Mouse (Mus musculus) layer of hippocampus, adult 9-10 months (tissue): ENCODE measurements around the gene Rnf6.
"Not testable (repeated sequence)": the region's sequence is repeated elsewhere in the genome, so short reads cannot be mapped to it uniquely, and the experiment has no call there.

ENCODE experiments used
- DNase-seq: peaks from one replicate; pipeline ENCODE4 v3.0.0; 2022; ENCODE audit warnings: low spot score

Gene Rnf6

DNA sequence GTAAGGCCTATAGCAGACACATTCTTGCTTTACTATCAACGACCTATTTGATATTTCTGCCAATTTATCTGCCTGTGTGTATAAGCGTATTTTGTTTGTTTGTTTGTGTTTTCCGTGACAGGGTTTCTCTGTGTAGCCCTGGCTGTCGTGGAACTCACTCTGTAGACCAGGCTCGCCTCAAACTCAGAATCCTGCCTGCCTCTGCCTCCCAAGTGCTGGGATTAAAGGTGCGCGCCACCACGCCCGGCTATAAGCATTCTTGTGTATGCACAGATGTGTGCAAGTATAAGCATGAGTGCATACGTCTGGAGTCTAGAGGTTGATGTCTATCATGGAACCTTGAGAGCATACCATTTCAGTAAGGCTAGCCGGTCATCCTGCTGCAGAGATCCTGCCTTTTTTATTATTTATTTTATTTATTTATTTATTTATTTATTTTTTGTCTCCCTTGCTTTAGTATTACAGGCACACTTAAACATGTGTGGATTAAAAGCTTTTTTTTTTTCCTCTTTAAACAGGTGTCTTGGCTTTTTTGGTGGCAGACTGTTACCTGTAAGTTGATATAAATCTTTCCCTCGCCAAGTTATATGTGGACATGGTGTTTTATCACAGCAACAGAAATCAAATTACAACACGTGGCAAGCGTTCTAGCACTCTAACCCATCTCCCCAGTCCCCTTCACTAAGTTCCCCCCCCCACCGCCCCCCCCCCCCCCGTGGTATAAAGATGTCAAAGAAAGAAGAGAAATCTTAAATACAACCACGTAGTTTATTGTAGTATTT, 8.7 kb upstream of the Rnf6 start:
- DNase-seq, result no peak

DNA sequence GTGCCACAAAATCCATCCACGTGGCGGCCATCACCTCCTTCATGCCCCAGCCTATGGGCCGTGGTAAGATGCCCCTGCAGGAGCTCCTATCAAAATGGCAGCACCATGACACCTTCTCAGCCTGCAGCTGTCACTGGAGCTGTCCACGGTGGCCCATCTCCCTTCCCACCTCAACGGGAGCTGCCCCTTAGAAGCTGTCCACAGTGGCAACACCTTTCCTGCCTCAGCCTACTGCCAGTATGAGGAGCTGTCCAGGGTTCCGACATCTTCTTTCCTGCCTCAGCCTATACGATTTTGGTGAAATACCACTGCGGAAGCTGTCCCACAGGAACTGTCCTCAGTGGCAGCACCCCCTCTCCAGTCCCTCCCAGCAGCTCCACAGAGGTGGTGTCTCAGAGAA, 6.1 kb upstream of the Rnf6 start:
- no peak for DNase-seq

DNA sequence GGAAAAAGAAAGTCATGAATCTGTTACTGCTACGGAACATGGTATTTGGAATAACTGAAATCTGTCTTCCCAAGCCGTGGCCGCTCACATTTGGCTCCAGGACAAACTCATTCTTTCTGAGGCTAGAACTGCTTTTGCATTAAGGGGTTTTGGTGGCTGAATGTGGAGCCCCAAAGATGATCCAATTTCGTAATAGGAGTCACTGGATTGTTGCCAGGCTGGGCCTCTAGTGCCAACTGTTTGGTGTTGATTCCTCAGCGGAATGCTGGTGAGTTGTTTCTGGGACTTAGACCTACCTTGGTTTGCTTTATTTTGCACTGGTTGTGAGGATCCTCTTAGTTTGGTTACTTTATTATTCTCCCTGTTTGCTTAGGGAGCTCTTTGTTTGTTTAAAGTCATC, 2.4 kb upstream of the Rnf6 start:
- no peak for DNase-seq

DNA sequence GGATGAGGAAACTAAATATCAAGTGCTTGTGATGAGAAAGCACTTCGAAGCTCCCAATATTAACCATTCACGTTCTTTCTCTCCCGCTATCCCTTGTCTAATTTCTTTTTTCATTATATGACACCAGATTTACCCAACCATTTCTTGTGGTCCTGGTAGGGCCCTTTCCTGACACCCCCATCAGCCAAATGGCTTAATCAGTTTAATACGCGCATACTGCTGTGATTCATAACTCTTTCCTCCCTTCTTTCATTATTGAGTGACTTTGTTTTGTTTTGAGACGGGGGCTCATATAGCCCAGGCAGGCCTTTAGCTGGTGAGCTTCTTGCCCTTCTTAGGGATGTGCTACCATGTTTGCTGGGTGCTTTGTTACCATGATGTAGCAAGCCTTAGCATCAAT, 367 bp upstream of the Rnf6 start:
- no peak for DNase-seq

DNA sequence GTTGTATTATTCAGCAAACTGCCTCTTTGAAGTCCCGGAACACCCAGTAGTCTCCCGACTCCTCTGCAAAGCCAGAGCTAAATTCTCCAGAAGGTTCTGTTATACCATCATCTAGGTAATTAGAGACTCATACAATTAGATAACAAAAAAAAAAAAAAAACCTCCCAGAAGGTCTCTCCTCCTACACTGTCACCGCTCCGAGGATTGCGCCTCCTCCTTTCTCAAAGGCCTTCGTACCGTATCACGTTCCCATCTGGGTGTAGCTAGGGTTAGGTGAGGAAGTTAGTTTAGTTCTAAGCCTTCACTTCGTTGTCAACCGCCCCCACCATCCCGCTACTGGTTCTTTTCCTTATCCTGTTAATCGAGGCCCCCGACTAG, 865 bp downstream of the Rnf6 start:
- DNase-seq, result no peak

DNA sequence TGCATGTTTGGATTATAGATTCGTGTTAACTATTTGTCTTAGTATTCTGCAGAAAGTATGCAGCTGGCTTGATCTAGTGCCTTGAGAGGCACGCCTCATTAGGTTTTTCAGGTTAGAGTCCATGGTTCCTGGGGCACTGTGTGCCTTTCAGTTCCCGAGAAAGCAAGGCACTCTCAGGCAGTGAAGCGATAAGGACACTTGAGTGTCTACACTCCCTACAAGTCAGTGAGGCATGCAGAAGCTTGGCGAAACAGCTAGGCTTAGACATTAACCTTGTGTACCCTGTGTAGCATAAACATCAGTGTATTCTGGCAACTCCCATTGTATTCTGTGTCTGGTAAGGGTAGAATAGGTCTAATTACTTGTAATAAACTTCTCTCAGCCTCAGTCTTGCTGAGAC, 15.8 kb downstream of the Rnf6 start:
- DNase-seq, result no peak

DNA sequence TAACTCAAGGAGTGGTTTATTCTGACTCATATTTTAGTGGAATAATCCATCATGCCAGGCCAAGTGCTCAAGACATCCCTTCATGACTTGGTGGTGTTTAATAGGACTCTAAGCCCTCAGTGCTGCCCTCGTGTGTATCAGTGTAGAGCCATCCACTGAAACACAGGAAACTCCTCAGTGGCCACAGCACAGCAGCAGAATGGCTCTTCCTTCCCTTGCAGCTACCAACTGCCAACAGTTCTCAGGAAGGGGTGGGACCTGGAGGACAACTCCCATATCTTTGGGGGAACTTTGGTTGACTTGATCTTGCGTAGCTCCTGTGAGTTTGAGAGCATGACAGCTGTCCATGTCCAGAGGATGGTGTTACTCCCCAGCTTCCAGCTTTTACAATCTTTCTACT, 17.4 kb downstream of the Rnf6 start:
- DNase-seq, result no peak

DNA sequence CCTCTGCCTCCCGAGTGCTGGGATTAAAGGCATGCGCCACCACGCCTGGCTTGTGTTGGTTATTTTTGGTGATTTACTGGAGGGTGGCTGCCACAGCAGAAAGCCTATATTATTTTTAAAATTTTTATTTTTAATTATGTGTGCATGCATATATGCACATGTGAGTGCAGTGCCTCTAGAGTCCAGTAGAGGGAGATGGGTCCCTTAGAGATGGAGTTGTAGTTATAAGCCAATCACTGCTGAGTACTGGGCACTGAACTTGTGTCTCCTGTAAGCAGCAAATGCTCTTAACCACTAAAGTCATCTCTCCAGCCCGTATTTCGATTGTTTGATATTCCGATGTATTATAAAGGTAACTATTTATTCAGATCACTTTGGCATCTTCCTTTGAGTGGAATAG, 20.8 kb downstream of the Rnf6 start:
- no peak for DNase-seq

DNA sequence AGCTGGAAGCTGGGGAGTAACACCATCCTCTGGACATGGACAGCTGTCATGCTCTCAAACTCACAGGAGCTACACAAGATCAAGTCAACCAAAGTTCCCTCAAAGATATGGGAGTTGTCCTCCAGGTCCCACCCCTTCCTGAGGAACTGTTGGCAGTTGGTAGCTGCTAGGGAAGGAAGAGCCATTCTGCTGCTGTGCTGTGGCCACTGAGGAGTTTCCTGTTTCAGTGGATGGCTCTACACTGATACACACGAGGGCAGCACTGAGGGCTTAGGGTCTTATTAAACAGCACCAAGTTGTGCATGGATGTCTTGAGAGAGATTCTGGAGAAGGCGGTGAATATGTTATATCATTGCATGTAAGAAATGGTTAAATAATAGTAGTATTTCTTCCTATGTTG, 21.8 kb downstream of the Rnf6 start:
- no peak for DNase-seq

DNA sequence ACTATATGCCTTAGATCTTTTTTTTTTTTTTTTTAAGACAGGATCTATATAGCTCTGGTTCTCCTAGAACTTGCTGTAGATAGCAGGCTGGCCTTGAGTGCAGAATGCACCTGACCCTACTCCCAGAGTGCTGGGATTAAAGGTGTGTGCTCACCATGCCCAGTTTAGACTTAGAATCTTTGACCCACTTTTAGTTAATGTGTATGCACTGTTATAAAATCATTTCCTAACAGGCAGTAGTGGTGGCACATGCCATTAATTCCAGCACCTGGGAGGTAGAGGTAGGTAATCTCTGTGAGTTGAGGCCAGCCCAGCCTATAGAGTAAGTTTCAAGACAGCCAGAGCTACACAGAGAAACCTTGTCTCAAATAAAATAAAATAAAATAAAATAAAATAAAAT, 22.3 kb downstream of the Rnf6 start:
- DNase-seq, result no peak

DNA sequence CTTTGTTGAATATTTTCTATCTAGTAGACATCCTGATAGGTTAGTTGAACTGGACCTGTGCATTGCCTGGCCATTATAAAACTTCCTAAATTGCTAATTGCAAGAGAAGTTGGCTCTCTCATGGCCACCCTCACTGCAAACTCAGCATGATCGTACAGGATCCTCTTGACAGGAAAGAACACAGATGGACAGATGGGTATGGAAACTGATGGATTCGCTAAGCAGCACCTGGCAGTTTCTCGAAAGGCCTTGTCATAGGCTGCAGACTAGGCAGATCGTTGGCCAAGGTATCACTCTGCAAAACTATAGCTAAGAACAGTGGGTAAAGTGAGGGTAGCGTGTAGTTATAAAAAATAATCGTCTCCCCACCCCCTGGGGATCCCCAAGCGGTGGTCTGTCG, 28.0 kb downstream of the Rnf6 start:
- DNase-seq, result no peak

DNA sequence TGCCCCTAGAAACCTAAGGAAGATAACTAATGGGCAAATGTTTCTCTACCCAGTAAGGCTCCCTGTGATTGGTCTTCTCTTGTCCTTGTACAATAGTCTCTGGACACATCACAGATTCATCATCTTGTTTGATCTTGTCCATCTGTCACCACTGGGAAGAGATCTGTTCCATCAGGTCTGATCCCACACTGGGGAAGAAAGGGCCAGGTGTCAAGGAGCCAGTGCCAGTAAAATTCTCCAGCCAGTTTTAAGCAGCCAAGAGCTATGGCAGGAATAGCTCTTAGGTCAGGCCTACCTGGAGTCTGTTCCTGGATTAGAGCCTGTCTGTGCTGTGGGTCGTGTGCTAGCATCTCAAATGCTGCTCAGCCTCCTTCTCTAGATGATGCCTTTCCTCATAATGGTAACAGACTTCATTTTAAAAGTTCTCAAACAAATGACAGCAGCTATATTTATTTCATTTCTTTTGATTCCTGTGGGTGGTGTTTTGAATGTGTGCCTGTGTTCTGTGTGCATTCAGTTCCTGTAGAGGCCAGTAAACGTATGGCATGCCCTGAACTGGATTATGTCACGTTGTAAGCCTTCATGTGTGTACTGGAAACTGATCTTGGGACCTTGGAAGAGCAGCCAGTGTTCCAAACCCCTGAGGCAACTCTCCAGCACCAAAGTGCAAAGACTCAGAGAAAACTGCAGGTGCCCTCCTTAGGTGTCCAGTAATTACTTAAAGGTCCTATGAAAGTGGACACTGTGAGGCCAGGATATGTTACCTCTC, 30.7 kb downstream of the Rnf6 start:
- no peak for DNase-seq

DNA sequence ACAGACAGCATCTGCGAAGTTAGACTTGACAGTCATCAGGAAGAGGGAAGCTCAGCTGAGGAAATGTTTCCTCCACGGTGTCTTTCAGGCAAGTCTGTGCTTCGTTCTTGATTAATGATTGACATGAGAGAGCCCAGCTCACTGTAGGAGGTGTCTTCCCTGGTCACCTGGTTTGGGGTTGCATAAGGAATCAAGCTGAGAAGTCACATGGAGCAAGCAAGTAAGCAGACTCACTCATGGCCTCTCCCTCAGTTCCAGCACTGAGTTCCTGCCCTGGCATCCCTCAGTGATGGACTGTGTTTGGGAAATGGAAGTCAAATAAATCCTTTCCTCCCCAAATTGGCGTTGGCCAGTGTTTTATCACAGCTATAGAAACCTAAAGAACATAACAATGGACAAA, 31.3 kb downstream of the Rnf6 start:
- DNase-seq, result no peak

DNA sequence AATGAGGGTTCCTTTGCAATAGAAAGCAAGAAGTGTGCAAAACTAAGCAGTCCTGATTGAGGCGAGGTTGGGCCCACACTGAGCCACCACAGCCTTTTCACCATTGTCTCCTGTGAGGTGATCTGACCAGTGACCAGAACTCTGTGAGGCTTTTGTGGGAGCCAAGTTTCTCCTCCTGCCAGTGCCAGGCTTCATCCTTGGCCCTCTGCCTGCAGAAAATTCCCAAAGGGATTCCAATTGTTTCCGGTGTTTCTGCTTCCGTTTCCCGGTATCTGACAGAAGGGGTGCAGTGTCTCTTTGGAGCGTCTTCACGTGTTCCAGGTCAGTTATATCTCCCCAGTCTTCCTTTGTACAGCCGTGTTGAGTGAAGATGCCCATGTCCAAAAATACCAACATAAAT, 32.6 kb downstream of the Rnf6 start:
- DNase-seq, result no peak

DNA sequence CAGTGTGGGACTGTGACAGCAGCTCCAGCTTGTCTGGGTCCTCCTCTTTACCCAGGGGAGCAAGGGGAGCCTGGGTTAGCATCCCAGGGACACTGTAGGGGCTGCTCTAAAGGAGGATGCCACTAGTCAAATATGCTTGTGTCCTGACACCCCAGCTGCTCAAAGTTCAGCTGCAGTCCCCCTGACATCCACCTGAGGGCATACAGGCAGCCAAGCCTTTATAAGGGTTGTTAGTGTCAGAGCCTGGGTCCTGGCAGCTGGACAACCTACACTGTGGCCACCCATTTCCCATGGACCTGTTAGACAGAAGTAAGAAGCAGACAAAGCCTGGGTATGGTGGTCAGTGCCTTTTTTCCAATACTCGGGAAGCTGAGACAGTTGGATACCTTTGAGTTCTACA, 33.2 kb downstream of the Rnf6 start:
- no peak for DNase-seq

DNA sequence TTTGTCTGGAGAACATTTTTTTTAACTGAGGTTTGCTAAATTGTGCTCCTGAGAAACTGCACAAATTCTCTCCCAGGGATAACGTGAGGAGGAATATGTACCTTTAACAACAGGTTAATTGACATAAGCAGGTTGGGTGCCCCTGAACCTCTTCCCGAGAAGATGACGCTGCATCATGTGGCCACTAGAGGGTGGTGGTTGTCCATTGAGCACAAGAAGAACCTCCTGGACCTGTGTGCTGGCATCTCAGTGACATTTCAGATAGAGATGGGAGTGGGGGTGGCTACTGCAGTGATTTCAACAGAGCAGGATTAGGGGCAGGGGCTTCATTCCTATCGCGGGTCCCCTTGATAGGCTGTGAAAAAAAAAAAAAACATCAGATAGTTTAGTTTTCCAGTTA, 33.9 kb downstream of the Rnf6 start:
- peak; percentile 30 for DNase-seq

DNA sequence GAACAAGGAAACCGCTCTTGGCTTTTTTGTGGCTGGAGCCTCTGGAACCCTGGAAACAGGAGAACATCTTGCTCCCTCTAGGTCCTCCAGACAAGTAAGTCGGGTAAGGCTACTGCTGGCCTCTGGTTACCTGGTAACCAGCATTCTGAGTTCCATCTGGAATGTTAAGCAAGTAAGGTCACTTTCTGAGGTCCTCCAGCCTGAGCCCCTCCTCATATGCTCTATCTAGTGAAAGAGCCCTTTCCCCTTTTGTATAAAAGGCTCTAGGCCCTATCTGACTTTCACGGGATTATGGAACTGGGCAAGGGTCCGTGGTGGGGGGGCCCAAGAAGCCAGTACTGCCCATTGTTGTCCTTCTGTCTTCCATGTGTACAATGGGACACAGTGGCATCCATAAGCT, 36.2 kb downstream of the Rnf6 start, which contains the start of gene 1700001J03Rik:
Gene 1700001J03Rik (minus strand): TSS at position 101 of the 400 bp plus-strand sequence.
- DNase-seq, result not testable (repeated sequence)

DNA sequence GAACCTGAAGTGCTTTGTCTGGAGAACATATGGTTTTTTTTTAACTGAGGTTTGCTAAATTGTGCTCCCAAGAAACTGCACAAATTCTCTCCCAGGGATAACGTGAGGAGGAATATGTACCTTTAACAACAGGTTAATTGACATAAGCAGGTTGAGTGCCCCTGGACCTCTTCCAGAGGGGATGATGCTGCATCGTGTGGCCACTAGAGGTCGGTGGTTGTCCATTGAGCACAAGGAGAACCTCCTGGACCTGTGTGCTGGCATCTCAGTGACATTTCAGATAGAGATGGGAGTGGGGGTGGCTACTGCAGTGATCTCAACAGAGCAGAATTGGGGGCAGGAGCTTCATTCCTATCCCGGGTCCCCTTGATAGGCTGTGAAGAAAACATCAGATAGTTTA, 48.6 kb downstream of the Rnf6 start:
- DNase-seq, result not testable (repeated sequence)

DNA sequence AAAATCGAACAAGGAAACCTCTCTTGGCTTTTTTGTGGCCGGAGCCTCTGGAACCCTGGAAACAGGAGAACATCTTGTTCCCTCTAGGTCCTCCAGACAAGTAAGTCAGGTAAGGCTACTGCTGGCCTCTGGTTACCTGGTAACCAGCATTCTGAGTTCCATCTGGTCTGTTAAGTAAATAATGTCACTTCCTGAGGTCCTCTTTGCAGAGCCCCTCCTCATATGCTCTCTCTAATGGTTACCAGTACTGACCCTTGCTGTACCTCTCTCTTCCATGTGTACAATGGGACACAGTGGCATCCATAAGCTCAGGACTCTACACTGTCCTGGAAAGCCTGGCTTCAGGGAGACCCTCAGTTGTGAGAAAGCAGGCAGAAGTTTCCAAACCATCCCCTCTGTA, 50.7 kb downstream of the Rnf6 start, which contains the start of gene Gm6309:
Gene Gm6309 (minus strand): TSS at position 101 of the 400 bp plus-strand sequence.
- DNase-seq, result not testable (repeated sequence)

DNA sequence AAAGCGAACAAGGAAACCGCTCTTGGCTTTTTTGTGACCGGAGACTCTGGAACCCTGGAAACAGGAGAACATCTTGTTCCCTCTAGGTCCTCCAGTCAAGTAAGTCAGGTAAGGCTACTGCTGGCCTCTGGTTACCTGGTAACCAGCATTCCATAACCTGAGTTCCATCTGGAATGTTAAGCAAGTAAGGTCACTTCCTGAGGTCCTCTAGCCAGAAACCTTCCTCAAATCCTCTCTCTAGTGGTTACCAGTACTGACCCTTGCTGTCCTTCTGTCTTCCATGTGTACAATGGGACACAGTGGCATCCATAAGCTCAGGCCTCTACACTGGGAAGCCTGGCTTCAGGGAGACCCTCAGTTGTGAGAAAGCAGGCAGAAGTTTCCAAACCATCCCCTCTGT, 60.9 kb downstream of the Rnf6 start, which contains the start of gene Gm5565:
Gene Gm5565 (minus strand): TSS at position 101 of the 400 bp plus-strand sequence.
- not testable (repeated sequence) for DNase-seq
